Mouse (Mus musculus): ENCODE data around the gene Ptprt. TPM values are rescaled to one million over a fixed set of nuclear protein-coding genes. Genes with fewer than 3 reads are reported as not detected.

Gene Ptprt
- total RNA-seq, 2 experiments from 2014 or later: 49.0 to 53.2 TPM

DNA sequence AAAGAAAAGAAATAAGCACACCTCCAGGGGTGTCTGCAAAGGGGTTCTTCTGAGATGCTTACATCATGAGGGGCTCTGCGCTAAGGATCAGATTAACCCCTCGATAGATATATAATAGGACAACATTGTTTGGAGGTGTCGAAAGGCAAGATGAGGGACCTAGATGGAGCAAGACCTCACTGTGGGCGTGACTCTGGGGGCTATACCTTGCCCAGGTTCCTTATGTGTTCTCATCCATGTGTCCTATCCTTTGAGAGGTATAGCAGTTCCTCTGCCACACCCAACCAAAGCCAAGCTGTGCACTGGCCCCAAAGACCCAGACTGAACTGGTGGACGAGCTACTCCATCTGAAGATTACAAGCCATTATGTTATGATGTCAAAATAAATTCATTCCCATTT, 58.2 kb downstream of the Ptprt start:
- no peak for DNase-seq (ENCODE audit: low spot score in 2 of 2)

- DNase-seq (ENCODE audit: low spot score in 2 of 2): no peak
These were observed 69.6 kb downstream of the Ptprt start for GRCm38 (mm10) chr2:162591388-162591787.

- no peak for DNase-seq (ENCODE audit: low spot score in 2 of 2)
These were observed 79.3 kb downstream of the Ptprt start for GRCm38 (mm10) chr2:162581651-162582050.

- no peak for DNase-seq (ENCODE audit: low spot score in 2 of 2)
These were observed 83.1 kb downstream of the Ptprt start for GRCm38 (mm10) chr2:162577819-162578218.

GRCm38 (mm10) chr2:162572851-162573250, 88.1 kb downstream of the Ptprt start:
- no peak for DNase-seq (ENCODE audit: low spot score in 2 of 2)

DNA sequence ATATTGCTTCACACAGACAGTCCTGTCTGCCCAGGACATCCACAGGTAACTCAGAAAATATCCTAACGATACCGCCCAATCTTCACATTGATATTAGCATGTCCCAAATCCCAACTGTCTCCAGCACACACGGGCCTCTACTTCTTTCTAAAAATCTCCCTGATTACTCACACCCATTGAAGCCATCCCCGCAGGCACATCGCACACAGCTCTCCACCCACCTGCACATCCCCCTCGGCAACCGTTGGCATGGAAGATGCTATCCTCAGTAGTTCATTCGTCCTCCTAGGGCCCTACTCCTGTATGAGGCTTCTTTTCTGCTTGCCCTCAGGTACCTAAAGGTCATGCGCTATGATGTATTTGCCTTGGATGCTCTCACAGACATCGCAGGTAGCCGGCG, 89.9 kb downstream of the Ptprt start:
- no peak for DNase-seq (ENCODE audit: low spot score in 2 of 2)

DNA sequence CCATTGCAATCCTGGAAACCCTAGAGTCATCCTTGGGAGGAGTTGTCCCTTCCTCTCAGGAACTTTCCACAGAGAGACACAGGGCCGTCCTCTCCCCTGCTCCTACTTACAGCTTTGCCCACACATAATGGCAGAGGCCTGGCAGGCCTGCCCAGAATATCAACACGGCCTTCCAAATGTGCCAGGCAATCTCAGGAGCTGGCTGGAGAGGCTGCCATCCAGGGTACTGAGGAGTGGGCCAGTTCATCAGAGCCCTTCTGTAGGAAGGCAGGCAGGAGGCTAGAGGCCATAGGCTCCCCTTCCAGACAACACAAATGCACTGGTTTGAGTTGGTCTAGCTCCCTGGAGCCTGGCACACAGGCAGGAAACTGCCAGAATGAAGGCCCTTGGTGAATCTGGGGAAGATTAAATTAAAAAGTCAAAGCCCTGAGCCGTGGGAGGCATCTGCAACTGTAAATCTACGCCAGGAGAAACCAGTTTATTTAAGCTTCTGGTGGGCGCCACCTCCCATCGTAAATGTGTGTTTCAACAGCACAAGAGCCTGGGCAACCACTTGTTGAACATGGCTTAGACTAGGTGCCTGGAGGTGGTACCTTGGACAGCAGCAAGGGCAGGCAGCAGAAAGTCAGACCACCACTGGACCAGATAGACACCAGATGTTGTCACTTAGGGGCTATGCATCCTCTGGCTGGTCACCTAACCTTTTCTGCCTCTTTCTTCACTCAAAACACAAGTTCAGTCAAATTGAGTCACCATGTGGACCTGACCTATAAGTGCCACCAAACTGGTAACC, 92.4 kb downstream of the Ptprt start:
- DNase-seq (ENCODE audit: low spot score in 2 of 2): no peak

- DNase-seq (ENCODE audit: low spot score in 2 of 2): peak in 1 of 2 experiments; percentile 28
These were observed 112.6 kb downstream of the Ptprt start for GRCm38 (mm10) chr2:162548312-162548711.

DNA sequence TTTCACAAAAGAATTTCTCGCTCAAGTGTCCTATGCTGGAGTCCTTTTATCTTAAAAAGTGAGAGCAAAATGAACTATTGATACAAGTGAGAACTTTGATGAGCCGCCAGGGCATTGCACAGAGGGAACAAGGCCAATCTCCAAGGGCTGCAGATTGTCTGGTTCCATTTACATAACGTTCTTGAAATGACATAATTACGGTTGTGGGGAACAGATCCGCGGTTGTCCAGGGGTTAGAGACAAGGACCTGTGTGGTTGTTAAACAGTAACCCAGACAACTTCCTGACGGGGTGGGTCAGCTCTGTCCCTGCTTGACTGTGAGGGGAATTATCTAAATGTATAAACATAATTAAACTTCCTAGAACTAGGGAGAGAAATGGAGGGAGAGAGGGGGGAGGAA, 129.3 kb downstream of the Ptprt start:
- DNase-seq (ENCODE audit: low spot score in 2 of 2): peak in 1 of 2 experiments; percentile 7

- peak in 1 of 2 experiments; percentile 9 for DNase-seq (ENCODE audit: low spot score in 2 of 2)
These were observed 132.0 kb downstream of the Ptprt start for GRCm38 (mm10) chr2:162528911-162529310.

GRCm38 (mm10) chr2:162515993-162516392, 145.0 kb downstream of the Ptprt start:
- DNase-seq (ENCODE audit: low spot score in 2 of 2): no peak

- DNase-seq (ENCODE audit: low spot score in 2 of 2): no peak
These were observed 147.9 kb downstream of the Ptprt start for GRCm38 (mm10) chr2:162513072-162513471.

DNA sequence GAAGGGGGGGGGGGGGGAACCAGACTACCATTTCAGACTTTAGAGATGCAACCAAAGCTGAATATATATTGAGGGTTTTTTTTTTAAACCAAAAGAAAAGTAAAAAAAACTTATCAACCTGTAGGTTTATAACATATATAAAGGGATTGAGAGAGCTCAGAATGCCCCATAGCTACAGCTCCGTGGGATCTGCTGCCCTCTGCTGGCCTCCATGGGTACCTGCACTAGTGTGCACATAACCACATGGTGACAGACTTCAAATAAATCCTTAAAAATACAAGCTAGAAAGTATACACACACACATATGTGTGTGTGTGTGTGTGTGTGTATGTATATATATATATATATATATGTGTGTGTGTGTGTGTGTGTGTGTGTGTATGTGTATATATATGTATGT, 148.9 kb downstream of the Ptprt start:
- no peak for DNase-seq (ENCODE audit: low spot score in 2 of 2)

DNA sequence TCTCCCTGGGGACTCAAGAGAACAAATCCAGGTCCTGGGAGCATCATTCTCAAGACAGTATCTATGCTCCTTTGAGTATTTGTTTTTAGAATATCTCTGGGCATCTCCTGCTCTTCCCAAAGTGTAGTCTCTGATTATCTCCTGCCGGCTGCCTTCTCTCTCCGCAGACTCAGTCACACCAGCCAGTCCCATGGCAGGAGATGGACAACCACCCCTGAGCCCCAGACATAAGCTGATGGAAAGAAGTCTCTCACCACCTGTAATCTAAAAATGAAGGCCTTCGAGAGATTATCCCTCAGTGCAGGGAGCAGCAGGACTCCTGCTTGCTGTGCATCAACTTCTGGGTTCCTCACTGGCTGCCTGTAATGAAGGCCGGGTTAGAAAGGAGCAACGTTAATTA, 151.9 kb downstream of the Ptprt start:
- DNase-seq (ENCODE audit: low spot score in 2 of 2): no peak

DNA sequence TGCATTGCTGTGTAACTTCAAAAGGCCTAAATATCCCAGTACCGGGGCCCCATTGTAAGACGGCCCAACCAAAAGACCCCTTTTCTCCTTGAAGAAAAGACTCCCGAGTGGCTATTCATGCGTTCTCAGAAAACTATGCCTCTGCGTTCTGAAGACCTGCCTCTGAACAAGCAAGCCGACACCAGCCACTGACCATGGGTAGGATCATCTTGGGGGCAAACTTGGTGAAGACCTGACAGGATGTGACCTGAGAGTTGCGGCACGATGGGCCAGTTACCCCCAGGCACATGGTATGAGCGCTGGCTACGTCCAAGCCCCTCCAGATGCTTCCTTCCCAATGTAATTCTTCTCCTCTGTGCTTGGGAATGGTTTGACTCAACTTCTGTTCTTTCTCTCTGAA, 153.3 kb downstream of the Ptprt start:
- DNase-seq (ENCODE audit: low spot score in 2 of 2): no peak

DNA sequence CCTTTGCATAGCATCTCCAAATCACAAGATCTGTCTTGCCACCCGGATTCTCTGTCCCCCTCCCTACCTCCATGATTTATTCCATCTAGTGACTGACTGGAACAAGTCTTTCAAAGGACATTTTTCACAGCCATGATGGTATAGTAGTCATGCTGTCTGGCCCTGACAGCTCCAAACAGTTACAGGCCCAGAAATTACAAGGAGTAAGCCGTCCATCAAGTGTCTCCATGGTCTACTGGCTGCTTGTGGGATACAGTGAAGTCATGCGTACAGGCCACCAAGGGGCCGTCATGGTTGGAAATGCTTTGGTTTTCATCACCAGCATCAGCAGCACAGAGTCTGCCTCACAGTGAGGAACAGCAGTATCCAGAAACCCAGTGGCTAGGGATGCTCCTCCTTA, 156.1 kb downstream of the Ptprt start:
- no peak for DNase-seq (ENCODE audit: low spot score in 2 of 2)

DNA sequence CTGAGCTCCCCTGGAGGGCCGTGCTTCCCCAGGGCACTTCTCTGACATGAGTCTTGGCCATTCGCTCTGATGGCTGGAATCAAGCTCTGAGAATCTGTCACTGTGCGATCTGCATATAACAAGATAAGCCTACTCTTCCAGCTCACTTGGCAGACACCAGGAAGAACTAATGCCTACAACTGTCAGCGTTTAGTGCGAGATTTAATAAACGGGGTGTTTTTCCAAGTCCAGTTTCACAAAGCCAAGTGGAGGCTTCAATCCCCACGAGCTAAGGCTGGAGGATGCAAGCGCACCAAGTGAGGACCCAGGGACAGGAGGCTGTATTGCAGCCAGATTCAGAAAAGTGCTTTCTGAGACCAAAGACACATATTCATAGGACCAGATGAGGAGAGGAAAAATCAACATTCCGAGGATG, 161.4 kb downstream of the Ptprt start:
- no peak for DNase-seq (ENCODE audit: low spot score in 2 of 2)

GRCm38 (mm10) chr2:162498191-162498590, 162.8 kb downstream of the Ptprt start:
- DNase-seq (ENCODE audit: low spot score in 2 of 2): no peak

GRCm38 (mm10) chr2:162484036-162484435, 176.9 kb downstream of the Ptprt start:
- no peak for DNase-seq (ENCODE audit: low spot score in 2 of 2)

- no peak for DNase-seq (ENCODE audit: low spot score in 2 of 2)
These were observed 217.8 kb downstream of the Ptprt start for GRCm38 (mm10) chr2:162443106-162443505.

- no peak for DNase-seq (ENCODE audit: low spot score in 2 of 2)
These were observed 224.3 kb downstream of the Ptprt start for GRCm38 (mm10) chr2:162436646-162437045.

DNA sequence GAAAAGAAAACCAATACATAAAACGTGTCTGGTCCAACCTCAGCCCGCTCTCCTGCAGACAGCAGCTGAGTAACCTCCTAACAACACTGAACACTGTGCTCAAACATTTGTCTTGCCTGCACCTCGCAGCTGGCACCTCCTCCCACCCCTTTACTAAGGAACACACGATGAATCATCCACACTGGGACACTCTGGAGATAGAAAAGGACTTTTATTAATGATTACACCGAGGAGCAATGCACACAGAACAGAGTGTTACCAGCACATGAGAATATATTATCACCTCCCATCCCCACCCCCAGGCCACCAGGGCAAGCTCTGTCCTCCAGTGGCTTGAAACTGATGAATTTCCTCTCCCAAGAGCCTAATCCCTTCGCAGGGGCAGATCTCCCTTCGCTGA, 230.8 kb downstream of the Ptprt start:
- peak; percentile 56 to 73 for DNase-seq (ENCODE audit: low spot score in 2 of 2)

GRCm38 (mm10) chr2:162426114-162426513, 234.8 kb downstream of the Ptprt start:
- no peak for DNase-seq (ENCODE audit: low spot score in 2 of 2)

All from layer of hippocampus, adult 18-20 months (tissue).